In the genomic region with DNA sequence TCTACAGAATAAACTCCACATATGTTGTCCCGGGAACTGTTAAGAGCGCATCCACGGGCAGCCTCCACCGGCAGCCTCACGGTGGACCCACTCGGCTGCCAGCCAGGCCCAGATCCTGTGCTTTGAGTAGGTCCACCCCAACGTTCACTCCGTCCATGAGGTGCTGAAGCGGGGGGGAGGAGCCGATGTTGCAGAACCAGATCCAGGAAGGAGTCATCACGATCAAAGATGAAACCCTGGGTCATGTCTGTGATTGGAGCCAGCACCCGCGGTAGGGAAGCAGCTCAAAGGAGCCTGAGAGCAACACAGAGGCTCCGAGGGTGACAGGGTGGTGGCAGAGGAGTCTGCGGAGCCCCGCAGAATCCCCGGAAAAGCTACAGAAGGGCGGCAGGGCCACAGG, we compare ENCODE assay signal across 23 mouse cellular contexts. TPM values are rescaled to one million over a fixed set of nuclear protein-coding genes. Genes with fewer than 3 reads are reported as not detected.
DNase-seq lines count a peak whose midpoint lies in the region; TF ChIP-seq lines count a peak whose summit lies in the region.
"Had no signal": no experiment of that assay in that cellular context is flagged by ENCODE, and none has a peak within 500 bp of the region (broad histone marks: within the 10 kb centered on the region; RNA-seq: fewer than 3 reads in every experiment).

No protein-coding gene starts in this region.

- H3K27me3 ChIP-seq in E14TG2a.4 (ENCODE audit: insufficient read depth, low read length) (peaks cover 10% of the 10 kb centered on the region), ES-Bruce4 (ENCODE audit: control insufficient read depth, insufficient read depth, low read length, poor library complexity, severe bottlenecking) (no peaks in the 10 kb centered on the region)
- H3K27me3 ChIP-seq: embryonic facial prominence, embryonic 12.5 days; forebrain, embryonic 13.5 days; forebrain, embryonic 15.5 days had no signal

- no peaks in the 10 kb centered on the region for H3K9me3 ChIP-seq in E14TG2a.4 (ENCODE audit: low read length)
- H3K9me3 ChIP-seq in ES-Bruce4 (replicated peaks; ENCODE audit: control insufficient read depth, insufficient read depth, low read length, poor library complexity, severe bottlenecking): no peaks in the 10 kb centered on the region
- no peaks in the 10 kb centered on the region for H3K9me3 ChIP-seq in ES-E14 (ENCODE audit: control insufficient read depth, insufficient read depth, low read depth, low read length)
- H3K9me3 ChIP-seq: embryonic facial prominence, embryonic 10.5 days; embryonic facial prominence, embryonic 12.5 days; forebrain, embryonic 13.5 days; forebrain, embryonic 15.5 days; G1E had no signal

- no peak for TF ChIP-seq EP300 in ES-Bruce4 (IDR thresholded peaks at IDR 0.05; ENCODE audit: insufficient read depth, low read depth, low read length)

- in situ Hi-C loops in ES-E14 (cut with MboI; ENCODE audit: low sequenced_read_pairs in 2 of 2, unreplicated experiment in 2 of 2): no loop called here

- H3K4me1 ChIP-seq in E14TG2a.4 (replicated peaks; ENCODE audit: low read depth, low read length) (peaks cover 36% of the 10 kb centered on the region), ES-Bruce4 (ENCODE audit: control insufficient read depth, insufficient read depth, low read length) (peaks cover 2% of the 10 kb centered on the region), ES-E14 (ENCODE audit: control insufficient read depth in 2 of 2, insufficient read depth in 2 of 2, low read length in 2 of 2, poor library complexity in 1 of 2) (peaks cover 0 to 2% of the 10 kb centered on the region in 2 experiments; a peak in 2 of 4 replicates)
- H3K4me1 ChIP-seq: embryonic facial prominence, embryonic 12.5 days; forebrain, embryonic 13.5 days; forebrain, embryonic 15.5 days had no signal

- TF ChIP-seq CTCF in E14TG2a.4 (conservative IDR thresholded peaks at IDR 0.05; ENCODE audit: low read length): no peak
- TF ChIP-seq CTCF in ES-Bruce4 (IDR thresholded peaks at IDR 0.05; ENCODE audit: low read depth, low read length): no peak

- intact Hi-C loops in left cerebral cortex, postnatal 36 days (cut with DNase I): no loop called here

- H3K36me3 ChIP-seq in E14TG2a.4 (ENCODE audit: insufficient read depth, low read length) (no peaks in the 10 kb centered on the region), ES-Bruce4 (ENCODE audit: control insufficient read depth, insufficient read depth, low read length, poor library complexity, severe bottlenecking) (no peaks in the 10 kb centered on the region), ES-E14 (ENCODE audit: control insufficient read depth, insufficient read depth, low read length, poor library complexity, severe bottlenecking) (no peaks in the 10 kb centered on the region)
- H3K36me3 ChIP-seq: embryonic facial prominence, embryonic 10.5 days; embryonic facial prominence, embryonic 12.5 days; forebrain, embryonic 15.5 days; G1E had no signal

- H3K4me3 ChIP-seq in E14TG2a.4 (replicated peaks; ENCODE audit: low read length): peak overlapping the region; percentile 56
- peak overlapping the region; percentile 14 for H3K4me3 ChIP-seq in ES-Bruce4 (ENCODE audit: low read depth, low read length)
- peak overlapping the region; percentile 3 to 31; a peak in 2 of 4 replicates for H3K4me3 ChIP-seq in ES-E14 (ENCODE audit: insufficient read depth in 1 of 2, low read depth in 1 of 2, low read length in 2 of 2, poor library complexity in 1 of 2, severe bottlenecking in 1 of 2)
- H3K4me3 ChIP-seq: embryonic facial prominence, embryonic 10.5 days; embryonic facial prominence, embryonic 12.5 days; forebrain, embryonic 13.5 days; forebrain, embryonic 15.5 days had no signal

- no peak for TF ChIP-seq POLR2A in ES-Bruce4 (IDR thresholded peaks at IDR 0.05; ENCODE audit: insufficient read depth, low read length)

- H3K9ac ChIP-seq in ES-Bruce4 (ENCODE audit: low read depth, poor library complexity, severe bottlenecking) (no peak overlapping the region; the same call in 1 of the 2 replicates), ES-E14 (ENCODE audit: insufficient read depth, low read depth, low read length, poor library complexity, severe bottlenecking) (0 out of 2 replicates have a peak overlapping the region, but pooled peaks have one; percentile 14)
- H3K9ac ChIP-seq: embryonic facial prominence, embryonic 12.5 days; forebrain, embryonic 13.5 days; forebrain, embryonic 15.5 days; forebrain, postnatal 0 days had no signal

- H3K27ac ChIP-seq in ES-Bruce4 (ENCODE audit: insufficient read depth, low read length): no peak overlapping the region
- H3K27ac ChIP-seq in ES-E14 (ENCODE audit: insufficient read depth, low read depth, low read length, poor library complexity, severe bottlenecking): no peak overlapping the region
- H3K27ac ChIP-seq: embryonic facial prominence, embryonic 10.5 days; embryonic facial prominence, embryonic 12.5 days; forebrain, embryonic 13.5 days; forebrain, embryonic 15.5 days had no signal

- no peak for DNase-seq in ES-E14 (ENCODE audit: low read depth, low spot score)
- DNase-seq in ZHBTc4 (ENCODE audit: low read depth, low spot score): peak; percentile 59
- DNase-seq in B cell, adult 2 months: no peak
- DNase-seq in retina, embryonic 14.5 days (ENCODE audit: low spot score): no peak
- no peak for DNase-seq in left cerebral cortex, postnatal 36 days (ENCODE audit: low spot score in 2 of 2)
- DNase-seq: adrenal gland, adult 8-10 months; adrenal gland, postnatal 14 days; adrenal gland, postnatal 36 days; cerebellum, adult 11-12 months; cerebellum, adult 2 months; cerebellum, adult 9-10 months; cerebellum, postnatal 10 days; cerebellum, postnatal 25 days; forebrain, postnatal 0 days had no signal

TF ChIP-seq in ES-E14, 5 proteins besides CTCF, POLR2A, EP300 and RAD21:
- TF ChIP-seq CHD2 (IDR thresholded peaks at IDR 0.05; ENCODE audit: low read depth, low read length) (no peak), HCFC1 (IDR thresholded peaks at IDR 0.05; ENCODE audit: borderline replicate concordance, insufficient read depth, low read length) (no peak), ZNF384 (IDR thresholded peaks at IDR 0.05; ENCODE audit: low read depth, low read length) (no peak), ZC3H11A (IDR thresholded peaks at IDR 0.05; ENCODE audit: borderline replicate concordance, low read depth, low read length) (no peak), MAFK (IDR thresholded peaks at IDR 0.05; ENCODE audit: insufficient read depth, low read depth, low read length) (no peak)

RNA-seq across cellular contexts. Expression of a gene that starts 22.7 kb away (rescaled TPM):
- polyA plus RNA-seq in ES-Bruce4 (2011; ENCODE audit: insufficient read depth, insufficient read length, low read depth, missing spikeins): 0.68 and 0.90 TPM in 2 replicates
- not detected in 2 replicates for total RNA-seq in ES-E14 (2012; rRNA removed)
- not detected for total RNA-seq in left cerebral cortex, postnatal 36 days (2021)
- total RNA-seq: adrenal gland, postnatal 14 days; CH12.LX; forebrain, postnatal 0 days had no signal
- polyA plus RNA-seq: cerebellum, adult 2 months; cortical plate, adult 2 months; G1E had no signal

RNA-seq across cellular contexts. Expression of a gene that starts 26.3 kb away (rescaled TPM):
- 10.3 and 10.7 TPM in 2 replicates for polyA plus RNA-seq in ES-Bruce4 (2011; ENCODE audit: insufficient read depth, insufficient read length, low read depth, missing spikeins)
- total RNA-seq in ES-E14 (2012; rRNA removed): 5.3 and 9.7 TPM in 2 replicates
- total RNA-seq in left cerebral cortex, postnatal 36 days (2021): 10 to 100 TPM; 36.2 to 37.8 TPM

RNA-seq across cellular contexts. Expression of a gene that starts 26.4 kb away (rescaled TPM):
- 306 and 325 TPM in 2 replicates for polyA plus RNA-seq in ES-Bruce4 (2011; ENCODE audit: insufficient read depth, insufficient read length, low read depth, missing spikeins)
- total RNA-seq in ES-E14 (2012; rRNA removed): 218 and 267 TPM in 2 replicates
- total RNA-seq in left cerebral cortex, postnatal 36 days (2021): 10 to 100 TPM; 68.6 to 73.2 TPM

RNA-seq across cellular contexts. Expression of a gene that starts 45.4 kb away (rescaled TPM):
- polyA plus RNA-seq in ES-Bruce4 (2011; ENCODE audit: insufficient read depth, insufficient read length, low read depth, missing spikeins): 22.0 and 22.3 TPM in 2 replicates
- 11.0 and 14.6 TPM in 2 replicates for total RNA-seq in ES-E14 (2012; rRNA removed)
- total RNA-seq in left cerebral cortex, postnatal 36 days (2021): 1 to 10 TPM; 4.0 to 8.0 TPM
